Mouse (Mus musculus): Measurements from ENCODE around the gene Dcp1a.

The Dcp1a gene

GRCm38 (mm10) chr14:30560803-30561389 lies 81.6 kb downstream of the Dcp1a start:
- DNase-seq (ENCODE audit: low spot score in 2 of 2), result no peak

- DNase-seq (ENCODE audit: low spot score in 2 of 2), result no peak
Measured at GRCm38 (mm10) chr14:30561470-30562187, 82.3 kb downstream of the Dcp1a start.

DNA sequence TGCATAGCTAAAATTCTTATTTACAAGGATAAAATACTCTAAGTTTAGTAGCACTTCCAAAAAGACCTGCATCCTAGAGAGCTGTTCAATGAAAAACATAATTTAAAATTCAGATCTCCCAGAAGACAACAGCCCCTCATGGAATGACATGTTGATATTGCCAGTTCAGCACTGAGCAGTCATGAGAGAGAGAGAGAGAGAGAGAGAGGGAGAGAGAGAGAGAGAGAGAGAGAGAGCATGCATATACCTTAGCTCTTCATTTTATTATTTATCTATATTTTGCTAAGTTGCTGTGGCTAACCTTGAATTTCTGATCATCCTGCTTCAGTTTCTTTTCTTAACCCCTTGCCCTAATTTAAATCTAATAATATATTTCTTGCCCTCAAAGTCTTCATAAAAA lies 83.0 kb downstream of the Dcp1a start:
- DNase-seq (ENCODE audit: low spot score in 2 of 2), result no peak

DNA sequence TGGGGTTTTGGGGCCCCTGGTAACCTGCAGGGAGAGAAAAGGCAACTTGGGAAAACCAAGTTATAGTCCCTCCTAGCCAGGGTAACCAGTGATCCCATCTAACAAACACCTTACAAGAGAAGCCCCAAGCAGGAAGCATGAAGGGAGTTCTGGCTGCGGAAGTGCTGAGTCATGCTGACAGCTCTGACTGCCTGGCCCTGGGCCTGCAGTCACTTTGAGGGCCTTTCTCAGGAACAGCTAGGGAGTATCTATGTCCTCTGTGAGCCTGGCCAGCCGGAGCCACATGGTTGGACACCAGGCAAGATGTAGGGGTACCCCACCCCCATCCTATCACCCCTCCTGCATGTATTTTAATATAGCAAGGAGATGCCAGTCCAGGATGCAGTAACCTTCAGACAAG lies 85.1 kb downstream of the Dcp1a start:
- DNase-seq (ENCODE audit: low spot score in 2 of 2), result no peak

DNA sequence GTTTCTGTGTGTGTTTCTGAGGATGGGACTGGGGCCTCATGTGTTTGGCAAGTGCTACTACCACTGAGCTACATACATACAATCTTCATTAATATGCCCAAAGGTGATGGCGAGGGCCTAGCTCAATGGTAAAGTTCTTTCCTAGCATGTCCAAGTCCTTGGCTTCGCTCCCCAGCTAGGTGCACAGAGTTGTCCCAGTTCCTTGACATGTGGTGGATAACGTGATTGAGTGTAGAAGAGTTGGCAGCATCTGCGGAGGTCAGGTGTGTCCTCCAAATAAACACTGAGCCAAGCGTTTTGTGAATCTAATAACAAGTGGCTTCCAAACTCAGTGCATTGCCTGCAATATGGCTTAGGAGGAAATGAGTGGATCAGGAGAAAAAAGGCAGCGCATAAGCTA lies 87.0 kb downstream of the Dcp1a start:
- no peak for DNase-seq (ENCODE audit: low spot score in 2 of 2)

DNA sequence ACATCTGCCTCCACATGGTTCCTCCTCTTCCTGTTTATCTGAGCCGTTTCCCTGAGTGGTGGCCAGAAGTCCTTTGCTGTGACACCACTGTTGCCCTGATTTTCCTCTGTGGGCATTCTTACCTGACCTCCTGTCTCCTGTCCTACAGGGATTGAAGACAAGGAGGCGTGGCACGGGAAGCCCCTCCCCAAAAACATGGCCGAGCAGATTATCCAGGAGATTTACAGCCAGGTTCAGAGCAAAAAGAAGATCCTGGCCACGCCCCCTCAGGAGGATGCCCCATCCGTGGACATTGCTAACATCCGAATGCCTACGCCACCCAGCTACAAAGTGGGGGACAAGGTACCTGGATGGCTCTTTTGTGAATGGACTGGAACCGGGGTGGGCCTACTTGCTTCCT lies 88.7 kb downstream of the Dcp1a start:
- DNase-seq (ENCODE audit: low spot score in 2 of 2), result no peak

DNA sequence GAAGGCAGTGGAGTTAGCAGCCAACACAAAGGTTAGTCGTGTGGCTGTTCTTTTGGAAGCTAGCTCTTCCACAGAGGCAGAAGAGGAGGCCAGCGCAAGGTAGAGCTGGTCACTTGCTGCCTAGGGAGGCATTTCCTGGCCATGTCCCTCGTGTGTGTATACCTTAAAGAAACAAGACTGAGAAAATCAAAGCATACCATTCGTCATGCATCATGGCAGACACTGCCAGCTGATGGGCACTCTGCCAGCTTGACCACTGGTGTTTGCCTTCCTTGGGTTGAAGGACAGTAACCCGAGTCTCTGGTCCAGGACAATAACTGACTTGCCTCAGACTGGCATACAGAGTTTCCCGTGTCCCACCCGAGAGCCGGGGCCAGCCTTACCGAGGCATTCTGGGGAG lies 91.0 kb downstream of the Dcp1a start:
- no peak for DNase-seq (ENCODE audit: low spot score in 2 of 2)

DNA sequence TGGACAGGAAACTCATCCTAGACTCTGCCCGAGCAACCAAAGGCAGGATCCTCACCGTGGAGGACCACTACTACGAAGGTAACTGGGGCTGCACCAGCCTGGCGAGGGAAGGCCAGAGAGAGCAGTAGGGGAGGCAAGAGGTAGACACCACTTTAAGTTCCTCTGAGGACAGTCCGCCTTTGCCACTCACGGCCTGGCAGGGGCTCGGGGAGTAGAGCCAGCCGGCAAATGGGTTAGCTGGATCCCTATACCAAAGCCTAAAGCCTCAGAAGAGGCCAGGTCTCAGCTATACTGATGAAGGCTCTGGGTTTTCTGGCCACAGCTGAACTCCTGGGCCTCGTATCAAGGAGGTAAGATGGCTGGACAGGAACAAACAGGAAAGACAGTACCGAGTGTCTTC lies 92.9 kb downstream of the Dcp1a start:
- DNase-seq (ENCODE audit: low spot score in 2 of 2), result no peak

DNA sequence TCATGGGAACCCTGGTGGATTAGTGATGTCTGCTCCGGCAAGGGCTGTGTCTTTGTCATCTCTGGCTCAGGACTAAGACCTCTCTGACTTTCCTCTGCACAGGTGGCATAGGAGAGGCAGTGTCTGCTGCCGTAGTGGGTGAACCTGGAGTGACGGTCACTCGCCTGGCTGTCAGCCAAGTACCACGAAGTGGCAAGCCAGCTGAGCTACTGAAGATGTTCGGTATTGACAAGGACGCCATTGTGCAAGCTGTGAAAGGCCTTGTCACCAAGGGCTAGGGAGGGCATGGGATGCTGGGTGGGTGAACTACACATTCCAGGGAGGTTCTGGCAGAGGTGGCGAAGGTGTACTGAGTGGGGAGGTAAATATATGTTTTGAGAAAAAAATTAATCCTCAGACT lies 93.9 kb downstream of the Dcp1a start:
- no peak for DNase-seq (ENCODE audit: low spot score in 2 of 2)

DNA sequence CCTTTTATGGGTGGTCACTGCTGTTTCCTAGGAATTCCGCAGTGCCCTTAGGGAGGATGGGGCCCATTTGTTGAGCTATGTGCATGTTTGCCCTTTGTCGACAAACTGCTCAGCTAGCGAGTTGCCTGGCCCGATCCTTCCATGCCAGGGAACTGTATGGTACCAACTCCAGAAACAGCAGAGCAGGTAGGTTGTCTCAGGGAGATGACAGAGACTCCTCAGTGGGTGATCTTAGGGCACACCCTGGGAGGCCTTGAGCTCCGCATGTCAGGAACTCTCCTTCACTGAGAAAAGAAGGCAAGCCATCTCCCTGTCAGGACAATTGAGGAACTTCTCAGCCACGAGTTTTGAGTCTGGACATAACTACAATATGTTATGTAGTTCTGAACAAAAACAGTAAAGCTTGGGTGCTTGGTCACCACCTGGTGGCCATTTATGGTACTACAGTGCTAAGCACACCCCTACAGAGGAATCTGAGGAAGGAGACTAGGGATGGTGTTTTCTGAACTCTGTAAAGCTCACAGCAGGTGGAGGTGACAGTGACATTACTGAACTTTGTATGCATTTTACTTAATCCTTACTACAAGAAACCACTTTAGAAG lies 94.7 kb downstream of the Dcp1a start:
- DNase-seq (ENCODE audit: low spot score in 2 of 2), result peak; percentile 54 to 69

DNA sequence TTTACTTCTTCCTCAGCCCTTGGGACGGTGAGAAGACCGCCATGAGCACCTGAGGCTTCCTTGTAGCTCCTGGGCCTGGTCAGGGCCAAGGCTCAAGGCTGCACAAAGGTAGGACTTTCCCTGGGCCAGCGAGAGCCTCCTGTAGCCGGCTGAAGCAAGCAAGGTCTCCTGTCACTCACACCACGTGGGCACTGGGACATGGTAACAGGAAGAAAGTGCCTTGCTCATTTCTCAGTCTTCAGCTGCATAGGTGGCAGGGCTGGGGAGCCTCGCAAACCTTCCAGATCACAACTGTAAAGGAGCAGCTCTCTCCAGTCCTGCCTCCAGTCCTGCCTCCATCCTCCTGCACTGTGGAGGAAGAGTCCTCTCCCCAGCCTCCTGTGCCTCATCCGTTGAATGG lies 96.5 kb downstream of the Dcp1a start:
- DNase-seq (ENCODE audit: low spot score in 2 of 2), result no peak

GRCm38 (mm10) chr14:30576260-30576659 lies 96.9 kb downstream of the Dcp1a start:
- no peak for DNase-seq (ENCODE audit: low spot score in 2 of 2)

Data from natural killer cell, adult 2 months (primary cell).